Mouse (Mus musculus) naive thymus-derived CD4-positive, alpha-beta T cell, adult 2 months (primary cell): ENCODE data around the gene Xrn1.
A peak's percentile ranks its signal among the peaks of the same experiment; 100 is the strongest.

Experiments used
- DNase-seq: peaks from one replicate; pipeline ENCODE4 v3.0.0-alpha.2; 2011; ENCODE audit warnings: low read depth

The Xrn1 gene

DNA sequence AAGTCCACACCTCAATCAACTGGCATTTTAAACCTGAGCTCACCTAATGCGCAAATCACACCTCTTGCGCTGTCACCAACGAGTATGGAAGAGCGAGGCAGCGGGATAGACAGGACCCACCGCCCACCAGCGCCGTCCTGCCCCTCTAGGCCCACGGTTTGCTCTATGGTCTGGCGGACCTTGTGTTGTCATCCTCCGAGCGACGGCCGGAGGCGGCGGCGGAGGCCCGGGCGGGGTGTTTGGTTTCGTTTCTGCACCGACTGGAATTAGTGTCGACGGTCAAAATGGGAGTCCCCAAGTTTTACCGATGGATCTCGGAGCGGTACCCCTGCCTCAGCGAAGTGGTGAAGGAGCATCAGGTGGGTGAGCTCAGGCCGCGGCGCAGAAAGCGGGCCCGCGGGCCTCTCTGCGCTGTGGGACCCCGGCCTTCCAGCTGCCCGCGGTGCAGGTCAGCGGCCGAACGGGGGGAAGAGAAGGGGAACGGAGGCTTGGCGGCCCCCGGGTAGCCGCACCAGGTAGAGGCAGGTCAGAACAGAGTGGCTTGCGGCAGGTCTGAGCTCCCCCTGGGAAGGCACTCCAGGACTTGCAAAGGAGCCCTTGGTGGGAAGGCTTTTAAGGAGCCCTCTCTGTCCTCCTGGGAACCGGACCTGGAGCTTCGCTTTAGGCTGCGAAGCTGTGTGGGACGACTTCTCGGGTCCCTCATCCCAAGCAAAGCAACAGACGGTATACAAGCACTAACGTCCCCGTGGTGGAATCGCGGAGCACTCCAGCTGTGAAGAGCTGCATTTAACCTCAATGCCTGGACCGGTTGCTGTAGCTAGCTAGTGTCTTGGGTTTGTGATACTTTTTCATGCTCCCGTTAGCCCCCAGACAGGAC lies at the start of gene Xrn1:
Gene Xrn1 (plus strand): TSS at position 176 of the 877 bp plus-strand sequence.
- DNase-seq = peak; percentile 94

DNA sequence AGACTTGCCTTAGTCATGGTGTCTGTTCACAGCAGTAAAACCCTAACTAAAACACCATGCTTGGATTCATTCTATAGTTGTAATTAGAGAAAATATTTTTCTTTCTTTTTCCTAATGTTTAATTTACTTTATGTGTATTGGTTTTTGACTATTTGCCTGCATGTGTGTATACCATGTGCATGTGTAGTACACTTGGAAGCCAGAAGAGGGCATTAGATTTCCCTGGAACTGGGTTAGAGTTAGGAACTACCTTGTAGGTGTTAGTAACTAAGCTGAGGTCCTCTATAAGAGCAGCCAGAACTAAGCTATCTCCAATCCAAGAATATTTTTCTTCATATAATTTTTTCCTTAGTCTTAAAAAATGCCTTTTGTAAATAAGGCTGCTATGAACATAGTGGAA lies 21.7 kb upstream of the Xrn1 start:
- no peak for DNase-seq

- DNase-seq = no peak
Observed at GRCm38 (mm10) chr9:95953658-95954057, 902 bp upstream of the Xrn1 start.

DNA sequence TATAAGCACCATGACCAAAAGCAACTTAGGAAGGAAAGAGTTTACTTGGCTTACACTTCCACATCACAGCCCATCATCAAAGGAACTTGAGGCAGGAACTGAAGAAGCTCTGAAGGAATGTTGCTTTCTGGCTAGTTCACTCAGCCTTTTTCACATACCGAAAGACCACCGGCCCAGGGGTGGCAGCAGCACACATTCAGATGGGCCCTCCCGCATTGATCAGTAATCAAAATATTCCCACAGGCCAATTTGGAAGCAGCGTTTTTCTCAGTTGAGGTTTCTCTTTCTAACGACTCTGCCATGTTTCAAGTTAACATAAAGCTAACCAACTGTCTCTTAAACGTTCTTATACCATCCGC lies 355 bp upstream of the Xrn1 start:
- no peak for DNase-seq

DNA sequence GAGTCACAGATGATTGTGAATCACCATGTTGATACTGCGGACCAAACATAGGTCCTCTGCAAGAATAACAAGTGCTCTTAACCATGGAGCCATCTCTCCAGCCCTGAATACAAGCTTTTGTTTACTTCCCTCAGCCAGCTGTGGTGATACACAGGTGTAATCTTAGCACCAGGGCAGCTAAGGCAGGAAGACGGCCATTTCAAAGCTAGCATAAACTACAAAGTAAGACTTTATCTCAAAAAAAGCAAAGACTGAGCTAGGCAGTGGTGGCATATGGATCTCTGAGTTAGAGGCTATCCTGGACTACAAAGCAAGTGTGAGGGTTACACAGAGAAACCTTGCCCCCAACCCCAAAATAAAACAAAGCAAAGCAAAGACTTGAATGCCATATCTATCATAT lies 3.1 kb downstream of the Xrn1 start:
- peak; percentile 23 for DNase-seq

- DNase-seq = peak; percentile 39
Observed at GRCm38 (mm10) chr9:95958041-95958730, 3.6 kb downstream of the Xrn1 start.

DNA sequence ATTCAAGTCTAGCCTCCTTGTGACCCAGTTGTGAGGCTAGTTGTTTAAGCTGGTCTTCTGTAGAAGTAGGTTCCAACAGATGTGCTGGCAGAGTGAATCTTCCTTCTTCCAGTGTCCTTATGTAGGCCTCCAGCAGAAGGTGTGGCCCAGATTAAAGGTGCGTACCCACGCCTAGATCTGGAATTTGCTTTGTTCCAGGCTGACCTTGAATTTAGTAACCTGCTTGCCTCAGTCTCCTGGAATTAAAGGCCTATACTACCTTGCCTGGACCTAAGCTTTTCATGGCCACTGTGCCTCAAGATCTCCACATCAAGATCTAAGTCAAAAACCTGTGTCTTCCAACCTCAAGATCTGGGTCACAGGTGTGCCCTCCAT lies 4.2 kb downstream of the Xrn1 start:
- peak; percentile 6 for DNase-seq

GRCm38 (mm10) chr9:95959246-95959645 lies 4.7 kb downstream of the Xrn1 start:
- peak; percentile 28 for DNase-seq

DNA sequence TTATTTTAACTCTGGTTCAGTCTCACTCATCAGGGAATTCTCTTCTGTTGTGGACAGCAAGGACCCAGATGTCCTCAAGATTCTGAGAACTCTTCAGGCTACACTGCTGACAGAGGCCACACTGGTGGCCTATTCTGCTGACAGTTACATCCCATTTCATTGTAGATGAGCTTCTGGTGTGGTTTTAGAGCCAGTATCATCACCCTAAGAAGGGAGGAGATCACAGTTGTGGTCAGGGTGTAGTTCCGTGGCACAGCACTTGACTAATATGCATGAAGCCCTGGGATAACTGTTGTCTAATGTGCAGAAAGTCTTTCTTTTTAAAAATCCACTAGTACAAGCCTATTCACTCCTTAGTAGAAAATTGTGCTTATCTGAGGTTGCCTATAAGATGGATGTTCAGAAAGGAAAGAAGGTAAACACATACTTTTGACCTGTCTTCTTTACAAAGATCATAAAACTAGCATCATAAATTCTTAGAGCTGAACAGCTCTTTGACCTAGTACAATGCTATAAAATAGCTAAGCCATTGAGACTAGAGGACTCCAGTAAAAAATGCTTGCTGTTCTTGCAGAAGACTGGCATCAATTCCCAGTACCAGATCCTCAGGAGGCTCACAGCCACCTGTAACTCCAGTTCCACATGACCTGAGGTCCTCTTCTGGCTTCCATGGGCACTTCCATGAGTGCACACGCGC lies 5.3 kb downstream of the Xrn1 start:
- peak; percentile 19 for DNase-seq

DNA sequence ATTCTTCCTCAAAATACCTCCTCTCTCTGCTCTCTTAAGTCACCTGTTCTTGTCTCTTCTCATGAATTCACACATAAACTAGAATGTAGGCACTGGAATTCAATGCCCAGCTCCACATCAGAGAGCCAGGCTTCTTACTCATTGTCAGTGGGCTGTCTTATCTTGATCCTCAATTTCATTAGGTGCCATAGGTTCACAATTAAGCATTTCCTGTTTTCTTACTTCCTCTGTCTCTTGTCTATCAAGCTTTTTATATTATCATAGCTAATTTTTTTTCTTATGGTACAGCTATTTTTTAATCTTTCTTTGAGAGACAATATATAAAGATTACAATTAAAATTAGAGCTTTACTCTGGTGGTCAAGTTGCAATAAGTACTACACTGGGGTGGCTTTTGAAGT lies 6.5 kb downstream of the Xrn1 start:
- DNase-seq = no peak

DNA sequence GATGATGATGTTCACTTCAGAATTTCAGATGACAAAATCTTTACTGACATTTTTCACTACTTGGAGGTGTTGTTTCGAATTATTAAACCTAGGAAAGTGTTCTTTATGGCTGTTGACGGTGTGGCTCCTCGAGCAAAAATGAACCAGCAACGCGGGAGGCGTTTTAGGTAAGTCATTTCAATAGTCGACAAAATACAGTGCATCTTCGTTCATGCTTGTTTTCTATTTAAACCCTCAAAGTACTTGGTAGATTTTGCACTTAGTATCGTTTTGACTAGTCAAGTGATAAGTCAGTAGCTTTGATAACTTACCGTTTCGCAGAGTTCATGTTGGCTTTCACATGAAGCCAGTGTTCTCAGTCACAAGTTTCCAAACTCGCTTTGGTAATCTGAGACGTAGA lies 9.5 kb downstream of the Xrn1 start:
- DNase-seq = no peak

- no peak for DNase-seq
Observed at GRCm38 (mm10) chr9:95978279-95978678, 23.7 kb downstream of the Xrn1 start.

GRCm38 (mm10) chr9:95979896-95980295 lies 25.3 kb downstream of the Xrn1 start:
- DNase-seq = no peak

GRCm38 (mm10) chr9:95992255-95992654 lies 37.7 kb downstream of the Xrn1 start:
- peak; percentile 13 for DNase-seq

DNA sequence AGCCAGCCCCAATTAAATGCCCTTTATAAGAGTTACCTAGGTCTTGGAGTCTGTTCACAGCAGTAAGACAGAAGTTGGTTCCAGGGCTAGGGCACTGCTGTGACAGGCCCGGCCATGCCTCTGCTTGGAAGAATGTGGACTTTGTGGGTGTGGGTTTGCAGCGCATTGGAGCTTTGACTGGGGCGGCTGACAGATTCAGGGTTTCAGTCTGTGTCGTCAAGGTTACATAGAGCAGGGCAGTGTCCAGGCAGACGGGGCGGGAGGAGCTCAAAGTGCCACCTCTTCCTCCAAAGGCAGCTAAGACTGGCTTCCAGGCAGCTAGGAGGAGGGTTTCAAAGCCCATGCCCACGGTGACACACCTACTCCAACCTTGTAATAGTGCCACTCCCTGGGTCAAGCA lies 49.9 kb downstream of the Xrn1 start:
- DNase-seq = no peak

- no peak for DNase-seq
Observed at GRCm38 (mm10) chr9:96010664-96011063, 56.1 kb downstream of the Xrn1 start.

DNA sequence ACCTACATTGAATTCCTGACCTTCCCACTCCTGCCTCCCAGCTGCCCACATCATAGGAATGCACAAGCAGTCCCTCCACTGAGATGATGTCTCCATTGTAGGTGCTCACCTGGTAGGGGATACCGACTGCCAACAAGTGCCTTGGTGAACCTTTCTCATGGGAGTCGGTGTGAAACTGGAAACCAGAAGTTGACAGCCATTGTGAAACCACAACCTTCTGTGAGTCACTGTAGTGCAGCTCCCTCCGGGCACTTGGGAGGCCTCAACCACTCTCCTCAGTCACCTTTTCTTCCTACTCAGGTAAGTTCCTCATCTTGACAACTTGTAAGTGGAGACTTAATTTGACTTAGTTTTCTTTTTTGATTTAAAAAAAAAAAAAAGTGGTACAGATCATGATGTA lies 69.4 kb downstream of the Xrn1 start:
- no peak for DNase-seq

GRCm38 (mm10) chr9:96027913-96028312 lies 73.4 kb downstream of the Xrn1 start:
- DNase-seq = no peak

- peak; percentile 62 for DNase-seq
Observed at GRCm38 (mm10) chr9:96028818-96029217, 74.3 kb downstream of the Xrn1 start.

GRCm38 (mm10) chr9:96029886-96030285 lies 75.3 kb downstream of the Xrn1 start:
- no peak for DNase-seq

- no peak for DNase-seq
Observed at GRCm38 (mm10) chr9:96035371-96036086, 81.0 kb downstream of the Xrn1 start.

- no peak for DNase-seq
Observed at GRCm38 (mm10) chr9:96044214-96044613, 89.7 kb downstream of the Xrn1 start.
